Mouse (Mus musculus) hindbrain, embryonic 15.5 days (tissue): ENCODE data around the gene Ptpn14. TPM values are rescaled to one million over a fixed set of nuclear protein-coding genes. Genes with fewer than 3 reads are reported as not detected.

ENCODE experiments used
- ATAC-seq: fragments of 200-750 bp; cut with Nextera tagmentation; 2 replicates; pipeline ENCODE4 v1.8.0; 2017; ENCODE audit warnings: low read depth, moderate number of reproducible peaks, moderate TSS enrichment; ENCODE audit not compliant: low FRiP score
- H3K27ac ChIP-seq: fragments of 300-500 bp; sonication (generic); replicated peaks from 2 replicates; pipeline ENCODE4 v1.5.1; 2015; ENCODE audit warnings: mild to moderate bottlenecking, inconsistent platforms
- H3K27me3 ChIP-seq: fragments of 300-500 bp; sonication (generic); 2 replicates; pipeline ENCODE4 v1.6.1; 2015; ENCODE audit warnings: control low read depth, inconsistent platforms
- H3K36me3 ChIP-seq: fragments of 300-500 bp; sonication (generic); 2 replicates; pipeline ENCODE4 v1.6.1; 2015; ENCODE audit warnings: control low read depth, inconsistent platforms
- H3K4me1 ChIP-seq: fragments of 300-500 bp; sonication (generic); replicated peaks from 2 replicates; pipeline ENCODE4 v1.6.1; 2015; ENCODE audit warnings: control low read depth, inconsistent platforms
- H3K4me2 ChIP-seq: fragments of 300-500 bp; sonication (generic); 2 replicates; pipeline ENCODE4 v1.6.1; 2015; ENCODE audit warnings: moderate library complexity, mild to moderate bottlenecking, inconsistent platforms
- H3K4me3 ChIP-seq: fragments of 300-500 bp; sonication (generic); 2 replicates; pipeline ENCODE4 v1.5.1; 2015; ENCODE audit warnings: mild to moderate bottlenecking, inconsistent platforms
- H3K9ac ChIP-seq: fragments of 300-500 bp; sonication (generic); 2 replicates; pipeline ENCODE4 v1.6.1; 2015; ENCODE audit warnings: inconsistent platforms
- H3K9me3 ChIP-seq: fragments of 300-500 bp; sonication (generic); 2 replicates; pipeline ENCODE4 v1.6.1; 2016; ENCODE audit warnings: control low read depth, inconsistent platforms
- WGBS: fragments of 180-500 bp; shearing (Covaris S2); methylation state at CpG from one replicate; pipeline ENCODE4 v1.1.7; 2015; 5-methylcytosine and 5-hydroxymethylcytosine counted together
- polyA plus RNA-seq: library from polyadenylated mRNA; unstranded; fragments of >200 nt; fragmentation: Nextera tagmentation; extraction: Ambion mirVana; gene quantifications from 2 replicates; pipeline ENCODE4 v1.2.1, GENCODE M21; 2015

Gene Ptpn14
- polyA plus RNA-seq, 1 experiment from 2014 or later: 1.5 TPM

DNA sequence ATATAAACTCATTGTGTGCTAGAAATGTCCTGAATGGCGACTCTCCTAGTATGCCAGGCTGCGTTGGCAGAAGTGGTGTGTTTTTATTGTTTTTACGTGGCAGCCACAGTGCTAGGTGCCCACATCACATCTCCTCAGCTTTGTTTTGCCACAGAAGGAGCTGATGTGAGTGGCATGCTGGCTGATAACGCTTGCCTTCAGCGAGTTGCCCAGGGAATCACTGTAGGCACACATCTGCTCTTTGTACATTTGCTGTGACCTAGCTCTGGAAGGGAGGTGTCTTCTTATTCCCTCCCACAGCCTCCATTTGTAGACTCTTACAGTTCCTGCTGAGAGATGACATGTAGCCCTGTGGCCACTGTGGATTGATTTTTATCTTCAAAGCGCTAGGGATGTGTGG is 24.2 kb downstream of the Ptpn14 start:
- 72% methylated on average over 6 of the region's 6 CpGs for WGBS
- peaks cover 14% of the 10 kb centered on the region for H3K4me1 ChIP-seq
- H3K9ac ChIP-seq: no peak overlapping the region
- no peak for ATAC-seq
- H3K4me3 ChIP-seq: no peak overlapping the region
- no peak overlapping the region for H3K4me2 ChIP-seq
- no peaks in the 10 kb centered on the region for H3K27me3 ChIP-seq
- no peaks in the 10 kb centered on the region for H3K36me3 ChIP-seq
- no peaks in the 10 kb centered on the region for H3K9me3 ChIP-seq
- H3K27ac ChIP-seq: no peak overlapping the region

GRCm38 (mm10) chr1:189755072-189755471 is 27.0 kb downstream of the Ptpn14 start:
- H3K4me3 ChIP-seq: no peak overlapping the region
- no peaks in the 10 kb centered on the region for H3K36me3 ChIP-seq
- 52% methylated on average over 8 of the region's 8 CpGs for WGBS
- H3K27me3 ChIP-seq: no peaks in the 10 kb centered on the region
- H3K9ac ChIP-seq: no peak overlapping the region
- H3K4me2 ChIP-seq: no peak overlapping the region
- peaks cover 14% of the 10 kb centered on the region for H3K4me1 ChIP-seq
- no peaks in the 10 kb centered on the region for H3K9me3 ChIP-seq
- no peak overlapping the region for H3K27ac ChIP-seq
- ATAC-seq: no peak

GRCm38 (mm10) chr1:189756306-189757053 is 28.4 kb downstream of the Ptpn14 start:
- Histone ChIP-seq H3K4me3 (no peak overlapping the region), H3K27ac (0 out of 2 replicates have a peak overlapping the region, but pooled peaks have one; percentile 21), H3K27me3 (no peaks in the 10 kb centered on the region), H3K9ac (no peak overlapping the region), H3K36me3 (no peaks in the 10 kb centered on the region), H3K4me1 (peaks cover 14% of the 10 kb centered on the region), H3K4me2 (no peak overlapping the region), H3K9me3 (no peaks in the 10 kb centered on the region)
- ATAC-seq: no peak; the same call in 1 of the 2 replicates
- WGBS: 42% methylated on average over 19 of the region's 19 CpGs

GRCm38 (mm10) chr1:189757054-189757408 is 29.0 kb downstream of the Ptpn14 start:
- Histone ChIP-seq H3K9ac (no peak overlapping the region), H3K9me3 (no peaks in the 10 kb centered on the region), H3K4me2 (no peak overlapping the region), H3K4me1 (peaks cover 14% of the 10 kb centered on the region), H3K27ac (no peak overlapping the region), H3K27me3 (no peaks in the 10 kb centered on the region), H3K36me3 (no peaks in the 10 kb centered on the region), H3K4me3 (no peak overlapping the region)
- no peak; the same call in 1 of the 2 replicates for ATAC-seq
- whole genome bisulfite sequencing: 52% methylated on average over 7 of the region's 7 CpGs

GRCm38 (mm10) chr1:189761581-189762021 is 33.5 kb downstream of the Ptpn14 start:
- Histone ChIP-seq H3K27me3 (no peaks in the 10 kb centered on the region), H3K4me3 (no peak overlapping the region), H3K27ac (no peak overlapping the region), H3K4me1 (peaks cover 6% of the 10 kb centered on the region), H3K4me2 (no peak overlapping the region), H3K9ac (no peak overlapping the region), H3K36me3 (no peaks in the 10 kb centered on the region), H3K9me3 (no peaks in the 10 kb centered on the region)
- 16% methylated on average over 6 of the region's 6 CpGs for WGBS
- ATAC-seq: no peak

GRCm38 (mm10) chr1:189764258-189764657 is 36.2 kb downstream of the Ptpn14 start:
- no peaks in the 10 kb centered on the region for H3K4me1 ChIP-seq
- H3K36me3 ChIP-seq: no peaks in the 10 kb centered on the region
- H3K9me3 ChIP-seq: no peaks in the 10 kb centered on the region
- H3K9ac ChIP-seq: no peak overlapping the region
- H3K27ac ChIP-seq: no peak overlapping the region
- H3K4me3 ChIP-seq: no peak overlapping the region
- H3K27me3 ChIP-seq: no peaks in the 10 kb centered on the region
- no peak overlapping the region for H3K4me2 ChIP-seq
- no peak for ATAC-seq
- 80% methylated on average over 5 of the region's 5 CpGs for WGBS

DNA sequence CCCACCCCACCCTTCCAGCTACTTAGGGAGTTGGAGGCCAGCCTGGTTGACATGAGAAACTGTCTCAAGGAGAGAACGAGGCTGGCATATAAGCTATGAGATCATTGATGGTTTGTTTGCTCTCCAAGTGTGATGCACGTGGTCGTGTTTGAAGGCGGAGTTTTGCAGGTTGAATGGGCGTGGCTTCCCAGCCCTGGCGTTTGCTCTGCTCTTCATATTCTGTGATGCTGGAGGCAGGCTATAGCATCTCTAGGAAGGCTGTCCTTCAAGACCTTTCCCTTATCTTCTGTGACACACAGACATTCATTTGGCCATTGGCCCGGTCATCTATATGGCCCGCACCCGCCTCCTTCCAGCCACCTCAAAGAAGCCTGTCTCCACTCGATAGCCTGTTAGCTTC is 39.1 kb downstream of the Ptpn14 start:
- H3K4me2 ChIP-seq: no peak overlapping the region
- no peaks in the 10 kb centered on the region for H3K4me1 ChIP-seq
- 77% methylated on average over 10 of the region's 10 CpGs for WGBS
- no peak overlapping the region for H3K9ac ChIP-seq
- H3K27ac ChIP-seq: no peak overlapping the region
- H3K36me3 ChIP-seq: no peaks in the 10 kb centered on the region
- H3K27me3 ChIP-seq: no peaks in the 10 kb centered on the region
- H3K9me3 ChIP-seq: no peaks in the 10 kb centered on the region
- no peak overlapping the region for H3K4me3 ChIP-seq
- ATAC-seq: no peak

GRCm38 (mm10) chr1:189767910-189768309 is 39.8 kb downstream of the Ptpn14 start:
- no peaks in the 10 kb centered on the region for H3K9me3 ChIP-seq
- no peak overlapping the region for H3K4me2 ChIP-seq
- H3K27ac ChIP-seq: no peak overlapping the region
- no peaks in the 10 kb centered on the region for H3K27me3 ChIP-seq
- H3K4me3 ChIP-seq: no peak overlapping the region
- H3K9ac ChIP-seq: no peak overlapping the region
- H3K4me1 ChIP-seq: no peaks in the 10 kb centered on the region
- 74% methylated on average over 9 of the region's 9 CpGs for WGBS
- no peak for ATAC-seq
- no peaks in the 10 kb centered on the region for H3K36me3 ChIP-seq

GRCm38 (mm10) chr1:189770516-189770915 is 42.4 kb downstream of the Ptpn14 start:
- H3K36me3 ChIP-seq: no peaks in the 10 kb centered on the region
- H3K9ac ChIP-seq: no peak overlapping the region
- H3K9me3 ChIP-seq: no peaks in the 10 kb centered on the region
- no peak for ATAC-seq
- no peak overlapping the region for H3K27ac ChIP-seq
- H3K27me3 ChIP-seq: no peaks in the 10 kb centered on the region
- H3K4me2 ChIP-seq: no peak overlapping the region
- H3K4me1 ChIP-seq: no peaks in the 10 kb centered on the region
- WGBS: 86% methylated on average over 3 of the region's 3 CpGs
- H3K4me3 ChIP-seq: no peak overlapping the region

- H3K4me3 ChIP-seq: no peak overlapping the region
- WGBS: 92% methylated on average over 10 of the region's 10 CpGs
- no peak for ATAC-seq
Observed at GRCm38 (mm10) chr1:189772707-189773106, 44.6 kb downstream of the Ptpn14 start.

DNA sequence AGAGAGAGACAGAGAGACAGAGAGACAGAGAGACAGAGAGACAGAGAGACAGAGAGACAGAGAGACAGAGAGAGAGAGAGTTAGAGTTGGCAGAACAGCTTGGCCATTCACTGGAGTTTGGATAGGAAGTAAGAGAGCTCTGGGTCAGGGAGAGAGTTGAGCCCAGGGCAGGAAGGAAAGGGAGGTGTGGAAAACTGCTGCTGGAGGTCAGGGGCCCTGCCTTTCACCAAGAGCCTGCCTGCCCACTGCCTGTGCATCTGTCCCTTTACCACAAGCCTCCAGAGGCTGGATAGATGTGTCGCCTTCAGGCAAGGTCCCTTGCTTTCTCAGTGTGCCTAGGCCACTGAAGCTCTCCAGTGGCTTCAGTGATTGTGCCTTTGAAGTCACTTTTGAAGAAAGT is 46.7 kb downstream of the Ptpn14 start:
- no peaks in the 10 kb centered on the region for H3K36me3 ChIP-seq
- no peak overlapping the region for H3K9ac ChIP-seq
- ATAC-seq: no peak
- 94% methylated on average over 1 of the region's 1 CpGs for WGBS
- no peak overlapping the region for H3K4me3 ChIP-seq
- no peaks in the 10 kb centered on the region for H3K27me3 ChIP-seq
- no peaks in the 10 kb centered on the region for H3K9me3 ChIP-seq
- no peak overlapping the region for H3K4me2 ChIP-seq
- no peaks in the 10 kb centered on the region for H3K4me1 ChIP-seq
- no peak overlapping the region for H3K27ac ChIP-seq

More at GRCm38 (mm10) chr1:189772707-189773106, 44.6 kb downstream of the Ptpn14 start:
- Histone ChIP-seq H3K9me3 (no peaks in the 10 kb centered on the region), H3K27ac (no peak overlapping the region), H3K27me3 (no peaks in the 10 kb centered on the region), H3K4me1 (no peaks in the 10 kb centered on the region), H3K9ac (no peak overlapping the region), H3K4me2 (no peak overlapping the region), H3K36me3 (no peaks in the 10 kb centered on the region)

GRCm38 (mm10) chr1:189777207-189777606 is 49.1 kb downstream of the Ptpn14 start:
- WGBS: 82% methylated on average over 6 of the region's 6 CpGs
- Histone ChIP-seq H3K27me3 (no peaks in the 10 kb centered on the region), H3K4me3 (no peak overlapping the region), H3K4me2 (no peak overlapping the region), H3K27ac (no peak overlapping the region), H3K4me1 (no peaks in the 10 kb centered on the region), H3K9me3 (no peaks in the 10 kb centered on the region), H3K9ac (no peak overlapping the region), H3K36me3 (no peaks in the 10 kb centered on the region)
- no peak for ATAC-seq

DNA sequence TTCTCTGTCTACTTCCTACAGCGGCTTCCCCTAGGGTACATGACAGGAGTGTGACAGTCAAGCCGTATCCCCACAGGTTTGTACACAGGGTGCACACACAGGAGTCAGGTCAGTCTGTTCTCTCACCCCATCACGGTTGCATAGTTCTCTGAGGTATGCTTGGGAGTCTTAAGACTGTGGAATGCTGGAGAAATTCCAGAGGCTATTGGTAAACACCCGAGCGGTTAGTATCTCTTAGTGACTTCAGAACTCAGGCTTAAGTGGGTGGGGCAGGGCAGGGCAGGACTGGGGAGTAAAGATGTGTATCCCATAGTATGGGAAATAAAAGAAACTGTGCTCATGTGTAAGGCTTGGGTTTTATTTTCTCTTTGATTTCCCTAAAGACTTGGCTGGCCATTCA is 50.3 kb downstream of the Ptpn14 start:
- Histone ChIP-seq H3K36me3 (no peaks in the 10 kb centered on the region), H3K4me2 (no peak overlapping the region), H3K27me3 (no peaks in the 10 kb centered on the region), H3K9me3 (no peaks in the 10 kb centered on the region), H3K4me3 (no peak overlapping the region), H3K4me1 (no peaks in the 10 kb centered on the region), H3K9ac (no peak overlapping the region), H3K27ac (no peak overlapping the region)
- ATAC-seq: no peak
- 50% methylated on average over 5 of the region's 5 CpGs for WGBS
